Mouse (Mus musculus) embryonic facial prominence, embryonic 10.5 days (tissue): Measurements from ENCODE around the gene Supt3. TPM values are rescaled to one million over a fixed set of nuclear protein-coding genes. Genes with fewer than 3 reads are reported as not detected.
A peak's percentile ranks its signal among the peaks of the same experiment; 100 is the strongest.

ENCODE experiments used
- DNase-seq: peaks from one replicate; pipeline ENCODE4 v3.0.0-alpha.2; 2017; ENCODE audit warnings: low spot score
- H3K27ac ChIP-seq: fragments of 300-500 bp; sonication (generic); replicated peaks from 2 replicates; pipeline ENCODE4 v1.5.1; 2016; ENCODE audit warnings: mild to moderate bottlenecking
- H3K27me3 ChIP-seq: fragments of 300-500 bp; sonication (generic); replicated peaks from 2 replicates; pipeline ENCODE4 v1.6.1; 2016; ENCODE audit warnings: low read depth, mild to moderate bottlenecking; ENCODE audit not compliant: poor library complexity, severe bottlenecking
- H3K36me3 ChIP-seq: fragments of 300-500 bp; sonication (generic); replicated peaks from 2 replicates; pipeline ENCODE4 v1.6.1; 2016; ENCODE audit warnings: mild to moderate bottlenecking, moderate library complexity
- H3K4me1 ChIP-seq: fragments of 300-500 bp; sonication (generic); 2 replicates; pipeline ENCODE4 v1.6.1; 2016
- H3K4me3 ChIP-seq: fragments of 300-500 bp; sonication (generic); 2 replicates; pipeline ENCODE4 v1.5.1; 2016; ENCODE audit warnings: mild to moderate bottlenecking, moderate library complexity
- H3K9me3 ChIP-seq: fragments of 300-500 bp; sonication (generic); 2 replicates; pipeline ENCODE4 v1.6.1; 2016; ENCODE audit warnings: mild to moderate bottlenecking
- WGBS: fragments of 180-500 bp; shearing (Covaris S2); methylation state at CpG from one replicate; pipeline ENCODE4 v1.1.7; 2016; 5-methylcytosine and 5-hydroxymethylcytosine counted together
- polyA plus RNA-seq: library from polyadenylated mRNA; unstranded; fragments of >200 nt; fragmentation: Nextera tagmentation; extraction: Ambion mirVana; gene quantifications from 2 replicates; pipeline ENCODE4 v1.2.1, GENCODE M21; 2016

The Supt3 gene
- polyA plus RNA-seq, 1 experiment from 2014 or later: 27.5 TPM

DNA sequence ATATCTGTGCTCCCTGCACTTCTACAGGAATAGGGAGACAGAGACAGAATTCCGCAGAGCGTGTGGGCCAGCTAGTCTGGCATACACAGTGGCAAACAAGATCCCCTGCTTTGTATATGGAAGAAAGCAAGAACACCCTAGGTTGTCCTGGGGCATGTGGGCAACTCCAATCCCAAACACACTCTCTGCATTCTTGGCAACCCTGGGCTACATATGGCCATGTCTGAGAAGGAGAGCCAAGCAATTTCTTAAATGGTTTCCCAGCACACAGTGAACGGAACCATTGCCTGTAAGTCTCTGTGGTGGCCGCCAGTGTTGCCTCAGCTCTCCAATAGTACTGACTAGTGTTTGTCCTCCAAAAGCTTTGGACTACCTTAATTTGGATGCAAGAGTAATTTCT, 351.7 kb downstream of the Supt3 start:
- WGBS: 93% methylated on average over 4 of the region's 4 CpGs
- H3K4me1 ChIP-seq: no peaks in the 10 kb centered on the region
- H3K4me3 ChIP-seq: no peak overlapping the region
- no peaks in the 10 kb centered on the region for H3K9me3 ChIP-seq
- H3K36me3 ChIP-seq: no peaks in the 10 kb centered on the region
- H3K27ac ChIP-seq: no peak overlapping the region
- no peak for DNase-seq
- no peaks in the 10 kb centered on the region for H3K27me3 ChIP-seq

DNA sequence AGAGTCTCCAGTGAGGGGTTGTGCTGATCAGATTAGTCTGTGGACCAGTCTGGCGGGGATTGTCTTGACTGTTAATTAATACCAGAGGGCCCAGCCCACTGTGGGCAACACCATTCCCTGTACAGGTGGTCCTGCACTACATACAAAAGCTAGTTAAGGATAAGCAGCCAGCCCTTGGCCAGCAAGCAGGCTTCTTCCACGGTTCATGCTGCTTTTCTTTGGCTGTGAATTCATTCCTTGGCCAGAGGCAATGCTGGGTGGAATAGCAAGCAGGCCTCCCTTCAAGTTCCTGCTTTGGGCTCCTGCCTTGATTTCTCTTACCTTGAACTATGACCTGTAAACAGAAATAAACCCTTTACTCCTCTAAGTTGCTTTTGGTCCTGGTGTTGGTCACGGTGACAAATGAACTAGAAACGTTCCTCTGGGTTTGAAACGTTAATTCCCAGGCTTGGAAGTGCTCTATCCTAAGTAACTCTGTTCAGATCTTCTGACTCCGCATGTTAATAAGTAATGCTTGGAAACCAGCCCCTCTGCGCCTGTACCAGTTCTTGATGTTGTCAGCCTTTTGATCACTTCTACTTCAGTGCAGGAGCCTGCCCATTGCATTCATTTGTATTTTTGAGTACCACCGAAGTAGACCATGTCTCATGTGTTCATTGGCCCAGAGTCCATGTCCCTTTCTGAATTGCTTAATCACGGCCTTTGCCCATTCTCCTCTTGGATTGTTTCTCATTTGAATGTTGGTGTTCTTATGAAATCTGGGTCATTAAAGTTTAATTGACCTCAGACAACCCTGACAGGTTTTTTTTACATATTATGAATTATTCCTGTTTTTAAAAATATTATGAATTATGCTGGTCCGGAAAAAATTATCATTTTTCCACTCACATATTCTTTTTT, 356.8 kb downstream of the Supt3 start:
- Histone ChIP-seq H3K36me3 (no peaks in the 10 kb centered on the region), H3K9me3 (no peaks in the 10 kb centered on the region), H3K4me1 (no peaks in the 10 kb centered on the region), H3K27me3 (no peaks in the 10 kb centered on the region), H3K27ac (no peak overlapping the region), H3K4me3 (no peak overlapping the region)
- DNase-seq: no peak
- 88% methylated on average over 10 of the region's 10 CpGs for WGBS

DNA sequence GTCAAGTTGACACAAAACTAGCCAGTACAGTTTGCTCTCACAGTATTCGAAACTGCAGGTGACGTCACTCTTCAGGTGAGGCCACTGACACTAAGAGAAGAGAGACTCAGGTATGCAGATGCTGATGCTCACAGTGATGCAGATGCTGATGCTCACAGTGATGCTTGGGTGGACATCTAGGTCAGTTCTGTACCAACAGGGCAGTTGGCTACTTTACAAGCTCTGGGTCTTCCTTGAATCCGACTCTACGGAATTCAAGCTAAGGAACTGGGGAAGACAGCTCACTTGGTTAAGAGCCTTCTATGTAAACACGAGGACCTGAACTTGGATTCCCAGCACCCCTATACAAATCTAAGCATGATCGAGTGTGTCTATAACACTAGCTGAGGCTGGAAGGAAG, 359.5 kb downstream of the Supt3 start:
- H3K9me3 ChIP-seq: no peaks in the 10 kb centered on the region
- H3K4me1 ChIP-seq: no peaks in the 10 kb centered on the region
- no peaks in the 10 kb centered on the region for H3K27me3 ChIP-seq
- H3K4me3 ChIP-seq: no peak overlapping the region
- H3K36me3 ChIP-seq: no peaks in the 10 kb centered on the region
- DNase-seq: no peak
- WGBS: 94% methylated on average over 6 of the region's 6 CpGs
- no peak overlapping the region for H3K27ac ChIP-seq

DNA sequence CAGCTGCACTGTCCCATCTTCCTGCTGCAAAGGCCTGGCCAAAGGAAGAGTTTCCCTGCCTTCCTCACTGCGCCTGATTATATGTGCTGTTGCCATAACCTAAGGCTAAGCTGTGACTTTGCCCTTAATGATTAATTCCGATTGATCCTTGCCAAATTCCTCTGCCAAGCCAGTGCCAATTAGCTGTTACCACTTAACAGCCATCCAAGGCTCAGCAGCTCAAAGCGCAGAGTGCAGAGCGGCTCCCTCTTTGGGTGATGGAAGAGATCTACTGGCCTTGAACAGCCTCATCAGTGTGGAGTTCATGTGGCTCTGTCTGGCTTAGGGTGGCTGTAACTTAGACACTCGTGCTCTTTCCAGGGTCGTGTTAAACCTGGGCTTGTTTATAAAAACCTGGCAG, 366.1 kb downstream of the Supt3 start:
- H3K9me3 ChIP-seq: no peaks in the 10 kb centered on the region
- H3K27me3 ChIP-seq: no peaks in the 10 kb centered on the region
- no peak overlapping the region for H3K27ac ChIP-seq
- 83% methylated on average over 6 of the region's 6 CpGs for WGBS
- no peak for DNase-seq
- H3K4me3 ChIP-seq: no peak overlapping the region
- no peaks in the 10 kb centered on the region for H3K4me1 ChIP-seq
- H3K36me3 ChIP-seq: no peaks in the 10 kb centered on the region

DNA sequence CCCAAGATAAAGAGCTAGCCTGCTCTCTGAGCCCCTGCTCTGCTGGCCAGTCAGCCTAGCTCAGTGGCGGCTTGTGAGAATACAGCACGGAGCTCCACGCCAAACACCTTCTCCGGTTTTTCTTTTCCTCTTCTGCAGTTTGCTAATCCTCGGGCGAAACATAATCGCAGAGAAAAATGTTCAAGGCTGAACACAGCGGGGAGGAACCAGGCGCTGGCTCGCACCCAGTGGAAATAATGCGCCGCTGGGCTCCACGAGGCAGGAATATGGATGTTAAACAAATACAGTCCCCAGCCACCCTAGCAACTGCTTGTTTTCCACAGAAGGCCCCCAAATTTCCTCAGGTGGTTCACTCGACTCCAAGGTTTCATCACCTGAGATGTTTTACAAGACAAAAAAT, 367.7 kb downstream of the Supt3 start:
- Histone ChIP-seq H3K4me3 (no peak overlapping the region), H3K27ac (no peak overlapping the region), H3K9me3 (no peaks in the 10 kb centered on the region), H3K4me1 (no peaks in the 10 kb centered on the region), H3K27me3 (no peaks in the 10 kb centered on the region), H3K36me3 (no peaks in the 10 kb centered on the region)
- DNase-seq: no peak
- WGBS: 93% methylated on average over 14 of the region's 14 CpGs

DNA sequence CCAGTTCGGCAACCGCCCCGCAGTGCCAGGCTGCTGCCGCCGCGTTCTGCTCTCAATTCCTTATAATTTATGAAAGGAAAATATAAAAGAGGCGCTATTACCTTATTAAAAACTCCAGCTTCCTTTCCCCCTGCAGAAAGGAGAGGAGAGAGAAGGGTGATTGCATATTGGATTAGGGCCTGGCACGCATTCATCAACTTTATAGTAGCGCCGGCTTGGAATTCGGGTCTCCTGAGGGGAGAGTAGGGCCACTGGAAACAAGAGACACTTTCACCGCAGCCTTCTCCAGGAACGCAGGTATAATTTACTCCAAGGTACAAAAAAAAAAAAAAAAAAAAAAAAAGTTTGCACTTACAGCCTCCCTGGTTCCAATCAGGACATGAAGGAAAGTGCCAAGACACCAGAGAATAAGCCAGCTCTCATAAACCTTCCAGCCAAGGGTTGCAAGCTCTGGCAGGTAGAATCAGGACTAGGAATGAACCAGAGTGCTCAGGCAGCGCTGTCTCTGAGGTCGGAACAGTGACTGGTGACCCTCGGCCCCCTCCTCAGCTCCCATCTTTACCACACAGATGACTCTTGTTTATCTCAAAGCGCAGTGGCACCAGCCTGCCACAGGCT, 374.5 kb downstream of the Supt3 start:
- WGBS: 83% methylated on average over 17 of the region's 17 CpGs

DNA sequence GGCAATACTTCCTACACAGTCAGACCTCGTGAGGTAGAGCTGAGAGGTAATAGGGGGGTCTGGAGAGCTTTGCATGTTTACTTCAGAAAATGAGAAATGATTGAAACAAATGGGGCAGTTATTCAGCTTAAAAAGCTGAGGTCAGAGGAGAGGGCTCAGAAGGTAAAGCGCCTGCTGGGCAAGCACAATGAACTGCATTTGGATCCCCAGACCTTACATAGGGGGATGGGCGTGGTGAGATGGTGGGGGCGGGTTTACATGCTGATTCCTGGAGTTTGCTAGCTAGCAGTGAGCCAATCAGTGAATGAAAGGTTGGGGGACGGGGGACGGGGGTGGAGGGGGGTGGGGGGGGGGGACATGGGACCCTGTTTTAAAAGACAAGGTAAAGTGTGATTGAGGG, 376.8 kb downstream of the Supt3 start:
- 8% methylated on average over 6 of the region's 6 CpGs for WGBS
- Histone ChIP-seq H3K4me1 (peaks cover 25% of the 10 kb centered on the region), H3K27ac (no peak overlapping the region), H3K9me3 (no peaks in the 10 kb centered on the region), H3K36me3 (no peaks in the 10 kb centered on the region), H3K27me3 (0 out of 2 replicates have a peak, but pooled peaks cover 10% of the 10 kb centered on the region), H3K4me3 (no peak overlapping the region)
- no peak for DNase-seq

More for the DNA sequence above, 374.5 kb downstream of the Supt3 start:
- Histone ChIP-seq H3K27me3 (0 out of 2 replicates have a peak, but pooled peaks cover 10% of the 10 kb centered on the region), H3K36me3 (no peaks in the 10 kb centered on the region), H3K27ac (no peak overlapping the region), H3K9me3 (no peaks in the 10 kb centered on the region), H3K4me3 (no peak overlapping the region), H3K4me1 (peaks cover 17% of the 10 kb centered on the region)
- DNase-seq: no peak

DNA sequence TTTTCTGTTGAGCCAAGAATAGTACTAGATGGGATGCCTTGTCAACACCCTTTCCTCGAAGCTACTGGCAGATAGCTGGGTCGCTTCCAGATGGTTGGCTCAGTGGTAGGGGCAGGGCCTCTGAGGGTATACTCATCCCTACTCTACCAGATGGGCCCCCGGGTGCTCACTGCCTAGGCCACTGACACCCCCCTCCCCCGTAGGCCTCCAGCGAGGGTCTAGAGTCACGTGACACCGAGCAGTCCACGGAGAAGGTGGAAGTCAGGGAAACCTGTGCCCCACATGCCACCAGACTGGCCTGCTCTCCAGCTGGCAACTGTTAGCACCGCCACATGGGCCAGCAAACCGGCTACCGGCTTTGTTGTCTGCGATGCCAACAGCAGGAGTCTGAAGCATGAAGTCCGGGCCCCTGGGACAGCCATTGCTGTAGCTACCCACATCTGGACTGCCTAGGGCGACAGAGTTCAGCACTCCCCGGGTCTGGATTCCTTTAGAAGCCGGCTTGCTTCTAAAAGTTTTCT, 381.3 kb downstream of the Supt3 start:
- H3K27ac ChIP-seq: peak overlapping the region; percentile 79
- peaks cover 26% of the 10 kb centered on the region for H3K4me1 ChIP-seq
- H3K27me3 ChIP-seq: 0 out of 2 replicates have a peak, but pooled peaks cover under 1% of the 10 kb centered on the region
- H3K36me3 ChIP-seq: no peaks in the 10 kb centered on the region
- H3K9me3 ChIP-seq: no peaks in the 10 kb centered on the region
- 48% methylated on average over 16 of the region's 16 CpGs for WGBS
- peak overlapping the region; percentile 24; the same call in 1 of the 2 replicates for H3K4me3 ChIP-seq
- peak; percentile 81 for DNase-seq

DNA sequence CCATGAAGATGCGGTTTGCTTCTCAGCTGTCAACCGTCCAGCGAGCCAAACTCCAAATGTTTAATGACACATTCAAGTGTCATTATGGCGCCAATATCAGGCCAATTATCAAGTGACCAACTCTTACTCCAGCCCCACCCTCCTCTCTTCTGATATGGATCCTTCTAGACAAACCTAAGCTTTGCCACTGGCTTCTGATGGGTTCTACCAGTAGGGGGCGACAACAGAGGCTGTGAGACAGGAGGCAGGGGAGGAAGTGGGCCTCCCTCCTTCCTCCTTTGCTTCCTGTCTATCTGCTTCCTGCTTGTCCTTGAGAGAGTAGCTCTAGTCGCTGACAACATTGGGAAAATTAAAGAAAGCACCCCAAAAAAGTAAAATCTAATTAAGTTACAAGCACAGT, 383.7 kb downstream of the Supt3 start:
- H3K4me3 ChIP-seq: no peak overlapping the region
- no peak overlapping the region for H3K27ac ChIP-seq
- 86% methylated on average over 6 of the region's 6 CpGs for WGBS
- H3K36me3 ChIP-seq: no peaks in the 10 kb centered on the region
- H3K9me3 ChIP-seq: no peaks in the 10 kb centered on the region
- peaks cover 20% of the 10 kb centered on the region for H3K4me1 ChIP-seq
- H3K27me3 ChIP-seq: no peaks in the 10 kb centered on the region; the same call in 1 of the 2 replicates
- no peak for DNase-seq

DNA sequence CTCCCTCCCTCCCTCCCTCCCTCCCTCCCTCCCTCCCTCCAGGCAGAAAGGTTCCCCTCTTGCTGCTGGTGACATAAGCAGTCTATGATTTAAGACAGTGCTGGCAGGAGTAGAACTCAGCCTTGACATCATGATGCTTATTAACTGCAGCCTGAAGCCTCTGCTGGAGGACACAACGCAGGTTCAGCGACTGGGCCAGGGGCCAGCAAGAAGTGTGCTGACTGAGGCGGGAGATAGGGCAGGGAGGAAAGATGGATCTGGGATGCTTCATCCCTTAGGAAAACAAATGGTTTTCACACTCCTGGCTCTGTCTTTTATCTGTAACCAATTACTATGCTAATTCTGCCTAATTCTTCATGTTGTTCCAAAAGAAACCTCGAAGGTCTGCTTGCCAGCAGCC, 388.8 kb downstream of the Supt3 start:
- WGBS: 34% methylated on average over 4 of the region's 4 CpGs
- no peak overlapping the region for H3K4me3 ChIP-seq
- DNase-seq: no peak

More for the DNA sequence above, 388.8 kb downstream of the Supt3 start:
- H3K27ac ChIP-seq: no peak overlapping the region
- H3K4me1 ChIP-seq: peaks cover 21% of the 10 kb centered on the region
- H3K36me3 ChIP-seq: no peaks in the 10 kb centered on the region
- no peaks in the 10 kb centered on the region; the same call in 1 of the 2 replicates for H3K27me3 ChIP-seq
- H3K9me3 ChIP-seq: no peaks in the 10 kb centered on the region
